Mouse (Mus musculus): ENCODE measurements around the gene Kif3b.
"Not testable (repeated sequence)": the region's sequence is repeated elsewhere in the genome, so short reads cannot be mapped to it uniquely, and the experiment has no call there.

GRCm38 (mm10) chr2:153274200-153274918, 16.9 kb upstream of the Kif3b start:
- TF ChIP-seq CTCF, EP300 (IDR thresholded peaks at IDR 0.05; ENCODE audit: low read depth): not testable (repeated sequence)
